8 mouse cellular contexts compared by ENCODE assay signal in the genomic region with DNA sequence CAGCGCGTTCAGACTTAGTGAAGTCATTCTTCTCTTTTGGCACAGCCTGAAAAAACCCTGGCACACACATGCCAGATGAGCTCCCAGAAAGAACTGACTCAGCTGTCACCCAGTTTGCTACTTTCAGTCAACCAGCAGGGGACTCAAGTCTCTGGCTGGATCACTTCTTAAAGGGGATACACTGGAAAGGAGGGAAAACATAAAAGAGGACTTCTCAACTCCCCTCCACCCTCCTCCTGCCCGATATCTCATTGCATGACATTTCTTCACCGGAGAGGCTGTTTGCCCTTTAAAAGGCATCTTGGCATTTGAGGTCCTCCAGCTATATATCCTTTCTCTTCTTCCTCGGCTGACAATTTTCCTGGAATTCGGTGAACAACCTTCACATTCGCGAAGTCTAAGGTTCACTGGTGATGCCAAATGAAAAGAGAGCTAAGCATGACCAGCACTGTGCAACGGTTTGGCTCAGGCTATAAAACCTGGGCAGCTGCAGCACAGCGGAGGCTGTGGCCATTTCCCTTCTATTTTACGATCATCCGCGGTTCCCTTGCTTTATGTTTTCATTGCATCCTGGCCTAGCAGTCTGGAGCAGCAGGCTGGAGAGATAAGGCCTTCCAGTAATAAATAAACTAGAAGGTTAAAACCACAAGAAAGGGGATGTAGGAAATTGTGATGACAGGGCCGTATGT.
DNase-seq lines count a peak whose midpoint lies in the region; ATAC-seq and TF ChIP-seq lines count a peak whose summit lies in the region.

No protein-coding gene starts in this region.

- no peaks in the 10 kb centered on the region for H3K36me3 ChIP-seq in hindbrain, embryonic 15.5 days
- no peaks in the 10 kb centered on the region for H3K36me3 ChIP-seq in hindbrain, embryonic 10.5 days
- H3K36me3 ChIP-seq in MEL (ENCODE audit: control insufficient read depth in 1 of 2, insufficient read depth in 2 of 2, low read length in 2 of 2): no peaks in the 10 kb centered on the region
- no peaks in the 10 kb centered on the region for H3K36me3 ChIP-seq in neural tube, embryonic 12.5 days
- H3K36me3 ChIP-seq in thymus, adult 2 months (ENCODE audit: control insufficient read depth, insufficient read depth, low read length): no peaks in the 10 kb centered on the region

- no peaks in the 10 kb centered on the region for H3K4me1 ChIP-seq in hindbrain, embryonic 15.5 days (replicated peaks)
- no peaks in the 10 kb centered on the region for H3K4me1 ChIP-seq in hindbrain, embryonic 10.5 days (replicated peaks)
- H3K4me1 ChIP-seq in MEL (ENCODE audit: control insufficient read depth in 1 of 2, insufficient read depth in 2 of 2, low read length in 2 of 2): no peaks in the 10 kb centered on the region
- peaks cover 5% of the 10 kb centered on the region; the same call in 1 of the 2 replicates for H3K4me1 ChIP-seq in neural tube, embryonic 12.5 days
- no peaks in the 10 kb centered on the region for H3K4me1 ChIP-seq in thymus, adult 2 months (replicated peaks; ENCODE audit: control insufficient read depth, insufficient read depth, low read length)

- peak overlapping the region; percentile 20; the same call in 1 of the 2 replicates for H3K27ac ChIP-seq in hindbrain, embryonic 15.5 days (replicated peaks)
- no peak overlapping the region for H3K27ac ChIP-seq in hindbrain, embryonic 10.5 days
- H3K27ac ChIP-seq in MEL (ENCODE audit: control insufficient read depth, low read depth, low read length): no peak overlapping the region
- H3K27ac ChIP-seq in neural tube, embryonic 12.5 days: no peak overlapping the region
- H3K27ac ChIP-seq in thymus, adult 2 months (ENCODE audit: control insufficient read depth, insufficient read depth, low read length): no peak overlapping the region

- H3K4me2 ChIP-seq in hindbrain, embryonic 15.5 days: no peak overlapping the region
- peak overlapping the region; percentile 18; the same call in 1 of the 2 replicates for H3K4me2 ChIP-seq in neural tube, embryonic 12.5 days (replicated peaks)

- no peaks in the 10 kb centered on the region for H3K9me3 ChIP-seq in hindbrain, embryonic 15.5 days
- H3K9me3 ChIP-seq in hindbrain, embryonic 10.5 days: no peaks in the 10 kb centered on the region
- no peaks in the 10 kb centered on the region for H3K9me3 ChIP-seq in MEL (replicated peaks; ENCODE audit: insufficient read depth, low read length)
- no peaks in the 10 kb centered on the region for H3K9me3 ChIP-seq in neural tube, embryonic 12.5 days

- H3K9ac ChIP-seq in hindbrain, embryonic 15.5 days: no peak overlapping the region
- H3K9ac ChIP-seq in MEL (ENCODE audit: control insufficient read depth, low read depth, low read length, poor library complexity, severe bottlenecking): no peak overlapping the region
- no peak overlapping the region for H3K9ac ChIP-seq in neural tube, embryonic 12.5 days

- DNase-seq in hindbrain, embryonic 10.5 days (ENCODE audit: low spot score): no peak
- DNase-seq in MEL (ENCODE audit: low read depth, low spot score): peak; percentile 1
- DNase-seq in brain, embryonic 18.5 days (ENCODE audit: low read depth, low spot score): peak; percentile 20
- peak; percentile 39 for DNase-seq in hindlimb bud, embryonic 11.5 days (ENCODE audit: extremely low spot score, low read depth, low spot score)
- no peak for DNase-seq in thymus, adult 2 months
- no peak for DNase-seq in gastrocnemius, postnatal 25 days

- TF ChIP-seq POLR2A in MEL (IDR thresholded peaks at IDR 0.05; ENCODE audit: control insufficient read depth in 1 of 2, insufficient read depth in 1 of 2, low read depth in 1 of 2, low read length in 2 of 2, poor library complexity in 1 of 2): no peak
- no peak for TF ChIP-seq POLR2A in thymus, adult 2 months (IDR thresholded peaks at IDR 0.05; ENCODE audit: control insufficient read depth, extremely low read depth, insufficient read depth, low read length, poor library complexity)

- ATAC-seq in hindbrain, embryonic 15.5 days (ENCODE audit: low FRiP score, low read depth): peak; percentile 63; the same call in 1 of the 2 replicates
- peak; percentile 87 for ATAC-seq in neural tube, embryonic 12.5 days (ENCODE audit: low FRiP score, low read depth)

- no peaks in the 10 kb centered on the region for H3K27me3 ChIP-seq in hindbrain, embryonic 15.5 days
- H3K27me3 ChIP-seq in hindbrain, embryonic 10.5 days (ENCODE audit: insufficient read depth, poor library complexity, severe bottlenecking): no peaks in the 10 kb centered on the region
- H3K27me3 ChIP-seq in MEL (ENCODE audit: control insufficient read depth in 1 of 2, insufficient read depth in 2 of 2, low read length in 2 of 2): no peaks in the 10 kb centered on the region
- H3K27me3 ChIP-seq in neural tube, embryonic 12.5 days (replicated peaks): no peaks in the 10 kb centered on the region
- H3K27me3 ChIP-seq in thymus, adult 2 months (ENCODE audit: control insufficient read depth, insufficient read depth, low read length): no peaks in the 10 kb centered on the region

- H3K79me2 ChIP-seq in MEL (ENCODE audit: control insufficient read depth, insufficient read depth, low read length, poor library complexity): no peaks in the 10 kb centered on the region

- TF ChIP-seq EP300 in MEL (IDR thresholded peaks at IDR 0.05; ENCODE audit: low read depth in 1 of 2, low read length in 2 of 2): no peak

- TF ChIP-seq CTCF in MEL (IDR thresholded peaks at IDR 0.05 in 2 of 3, conservative IDR thresholded peaks at IDR 0.05 in 1 of 3; ENCODE audit: control insufficient read depth in 1 of 3, insufficient read depth in 1 of 3, low read depth in 2 of 3, low read length in 3 of 3, poor library complexity in 1 of 3, severe bottlenecking in 1 of 3): no peak
- TF ChIP-seq CTCF in thymus, adult 2 months (IDR thresholded peaks at IDR 0.05; ENCODE audit: borderline replicate concordance, control insufficient read depth, extremely low read depth, insufficient read depth, low read length, poor library complexity): no peak

- no peak for TF ChIP-seq RAD21 in MEL (IDR thresholded peaks at IDR 0.05; ENCODE audit: low read depth, low read length)

- H3K4me3 ChIP-seq in hindbrain, embryonic 15.5 days: no peak overlapping the region
- H3K4me3 ChIP-seq in hindbrain, embryonic 10.5 days: no peak overlapping the region
- no peak overlapping the region for H3K4me3 ChIP-seq in MEL (ENCODE audit: control insufficient read depth in 1 of 2, insufficient read depth in 1 of 2, low read depth in 2 of 2, low read length in 2 of 2)
- H3K4me3 ChIP-seq in neural tube, embryonic 12.5 days: no peak overlapping the region
- H3K4me3 ChIP-seq in thymus, adult 2 months (ENCODE audit: control insufficient read depth, insufficient read depth, low read length): no peak overlapping the region

- 69% methylated on average over 14 of the region's 14 CpGs for WGBS in hindbrain, embryonic 15.5 days
- 85% methylated on average over 14 of the region's 14 CpGs for WGBS in hindbrain, embryonic 10.5 days
- 48% methylated on average over 14 of the region's 14 CpGs for WGBS in neural tube, embryonic 12.5 days
- WGBS in thymus, adult 2 months: 11% methylated on average over 14 of the region's 14 CpGs

TF ChIP-seq in MEL, 35 proteins besides CTCF, POLR2A, EP300 and RAD21:
- TF ChIP-seq ZMIZ1 (IDR thresholded peaks at IDR 0.05; ENCODE audit: low read depth, low read length): no peak
- no peak for TF ChIP-seq POLR2AphosphoS5 (IDR thresholded peaks at IDR 0.05; ENCODE audit: borderline replicate concordance, low read depth, low read length)
- no peak for TF ChIP-seq TBP (IDR thresholded peaks at IDR 0.05; ENCODE audit: low read depth, low read length)
- TF ChIP-seq USF2 (IDR thresholded peaks at IDR 0.05; ENCODE audit: borderline replicate concordance in 1 of 2, insufficient read depth in 1 of 2, low read depth in 1 of 2, low read length in 2 of 2): no peak
- no peak for TF ChIP-seq ZNF384 (IDR thresholded peaks at IDR 0.05; ENCODE audit: low read depth, low read length)
- TF ChIP-seq E2F4 (IDR thresholded peaks at IDR 0.05; ENCODE audit: borderline replicate concordance, low read depth, low read length): no peak
- no peak for TF ChIP-seq KAT2A (conservative IDR thresholded peaks at IDR 0.05; ENCODE audit: low read depth, low read length)
- no peak for TF ChIP-seq MEF2A (IDR thresholded peaks at IDR 0.05; ENCODE audit: extremely low read depth, insufficient replicate concordance, low read depth, low read length, poor library complexity, severe bottlenecking)
- no peak for TF ChIP-seq BHLHE40 (IDR thresholded peaks at IDR 0.05; ENCODE audit: borderline replicate concordance, low read depth, low read length)
- TF ChIP-seq MAZ (IDR thresholded peaks at IDR 0.05; ENCODE audit: low read depth, low read length): no peak
- TF ChIP-seq MXI1 (IDR thresholded peaks at IDR 0.05; ENCODE audit: low read depth, low read length): no peak
- no peak for TF ChIP-seq GABPA (IDR thresholded peaks at IDR 0.05; ENCODE audit: low read depth, low read length)
- no peak for TF ChIP-seq GATA1 (IDR thresholded peaks at IDR 0.05; ENCODE audit: low read depth, low read length)
- TF ChIP-seq POLR2AphosphoS2 (IDR thresholded peaks at IDR 0.05; ENCODE audit: low read length): no peak
- no peak for TF ChIP-seq ZC3H11A (IDR thresholded peaks at IDR 0.05; ENCODE audit: low read depth, low read length)
- TF ChIP-seq SMC3 (IDR thresholded peaks at IDR 0.05; ENCODE audit: low read depth, low read length): no peak
- no peak for TF ChIP-seq ETS1 (IDR thresholded peaks at IDR 0.05; ENCODE audit: low read depth, low read length)

Comparison
In these comparisons a context has a peak if more than half of its experiments do, and no peak if none do; other contexts are left out.
1. DNase-seq: peak in MEL (single experiment), brain, embryonic 18.5 days (single experiment) and hindlimb bud, embryonic 11.5 days (single experiment); none in hindbrain, embryonic 10.5 days (single experiment), thymus, adult 2 months (single experiment) and gastrocnemius, postnatal 25 days (single experiment).